Mouse (Mus musculus) liver, postnatal 0 days (tissue): ENCODE data around the gene Vegfb.

ENCODE experiments used
- CTCF ChIP-seq: sonication (generic); IDR thresholded peaks from 2 replicates; pipeline ENCODE4 v1.5.1; 2016; ENCODE audit warnings: antibody characterized with exemption, low read depth
- EP300 ChIP-seq: IDR thresholded peaks from 2 replicates; pipeline ENCODE4 v1.6.1; 2016; ENCODE audit warnings: antibody characterized with exemption, low read depth, mild to moderate bottlenecking

GRCm38 (mm10) chr19:6979001-6979479 is 8.4 kb downstream of the Vegfb start:
- TF ChIP-seq EP300 (no peak), CTCF (no peak)
